Mouse (Mus musculus) hindlimb bud, embryonic 11.5 days (tissue): Measurements from ENCODE around the gene Aqp7.

Source experiments
- DNase-seq: peaks from one replicate; pipeline ENCODE4 v3.0.0-alpha.2; 2012; ENCODE audit warnings: low read depth, low spot score; ENCODE audit errors: extremely low spot score

Aqp7 gene

GRCm38 (mm10) chr4:41063894-41064673, 16.1 kb upstream of the Aqp7 start:
- DNase-seq = no peak

- DNase-seq = no peak
Observed at GRCm38 (mm10) chr4:41063351-41063750, 15.4 kb upstream of the Aqp7 start.

GRCm38 (mm10) chr4:41057361-41057760, 9.4 kb upstream of the Aqp7 start:
- no peak for DNase-seq

GRCm38 (mm10) chr4:41056742-41057332, 8.9 kb upstream of the Aqp7 start:
- DNase-seq = no peak

- DNase-seq = no peak
Observed at GRCm38 (mm10) chr4:41056253-41056652, 8.3 kb upstream of the Aqp7 start.

GRCm38 (mm10) chr4:41055111-41055510, 7.2 kb upstream of the Aqp7 start:
- no peak for DNase-seq

GRCm38 (mm10) chr4:41051781-41052180, 3.8 kb upstream of the Aqp7 start:
- DNase-seq = no peak

GRCm38 (mm10) chr4:41050726-41051675, 3.1 kb upstream of the Aqp7 start:
- peak; percentile 71 for DNase-seq

- DNase-seq = no peak
Observed at GRCm38 (mm10) chr4:41048926-41049325, 987 bp upstream of the Aqp7 start.

GRCm38 (mm10) chr4:41046254-41046795, 1.6 kb downstream of the Aqp7 start:
- no peak for DNase-seq

- DNase-seq = no peak
Observed at GRCm38 (mm10) chr4:41045288-41045687, 2.7 kb downstream of the Aqp7 start.

- no peak for DNase-seq
Observed at GRCm38 (mm10) chr4:41043961-41044360, 4.0 kb downstream of the Aqp7 start.

- no peak for DNase-seq
Observed at GRCm38 (mm10) chr4:41042880-41043279, 5.1 kb downstream of the Aqp7 start.

- DNase-seq = no peak
Observed at GRCm38 (mm10) chr4:41040983-41041382, 7.0 kb downstream of the Aqp7 start.

GRCm38 (mm10) chr4:41037942-41038341, 10.0 kb downstream of the Aqp7 start:
- no peak for DNase-seq

- no peak for DNase-seq
Observed at GRCm38 (mm10) chr4:41031242-41031641, 16.7 kb downstream of the Aqp7 start.

- DNase-seq = no peak
Observed at GRCm38 (mm10) chr4:41029372-41029771, 18.6 kb downstream of the Aqp7 start.

- no peak for DNase-seq
Observed at GRCm38 (mm10) chr4:41028272-41028671, 19.7 kb downstream of the Aqp7 start.

GRCm38 (mm10) chr4:41027872-41028271, 20.1 kb downstream of the Aqp7 start:
- no peak for DNase-seq

- DNase-seq = no peak
Observed at GRCm38 (mm10) chr4:41026086-41026787, 21.7 kb downstream of the Aqp7 start.

GRCm38 (mm10) chr4:41021094-41021493, 26.8 kb downstream of the Aqp7 start:
- no peak for DNase-seq
